Mouse (Mus musculus): ENCODE data around the gene Gm3055.
"Not testable (repeated sequence)": the region's sequence is repeated elsewhere in the genome, so short reads cannot be mapped to it uniquely, and the experiment has no call there.

Gene Gm3055

GRCm38 (mm10) chr10:81770506-81771403 is at the start of gene Gm3055:
Gene Gm3055 (minus strand): TSS chr10:81771161.
- DNase-seq (ENCODE audit: low spot score in 2 of 2) = not testable (repeated sequence)

DNA sequence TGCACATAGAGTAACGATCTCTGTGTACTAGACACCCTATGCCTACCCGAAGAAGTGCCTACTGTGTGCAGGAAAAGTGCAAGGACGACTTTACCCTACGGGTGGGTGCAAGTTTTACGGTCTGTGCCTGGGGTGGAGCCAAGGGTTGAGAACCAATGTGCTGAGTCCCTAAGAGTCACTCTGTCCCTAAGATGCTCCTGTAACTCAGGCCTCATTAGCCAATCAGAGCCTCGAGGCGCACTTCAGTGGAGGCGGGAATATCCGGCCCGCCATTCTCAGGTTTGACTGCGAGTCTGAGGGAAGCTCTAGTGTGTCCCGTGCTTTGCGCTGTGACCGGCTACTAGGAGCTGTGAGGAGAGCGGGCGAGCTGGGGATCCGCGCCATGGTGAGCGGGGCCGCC is 40.9 kb upstream of the Gm3055 start, which contains the start of gene Gm4767:
TSS of gene Gm4767 (plus strand) at position 288 of the 400 bp plus-strand sequence.
- peak in 1 of 2 experiments; percentile 2 for DNase-seq (ENCODE audit: low spot score in 2 of 2)

DNA sequence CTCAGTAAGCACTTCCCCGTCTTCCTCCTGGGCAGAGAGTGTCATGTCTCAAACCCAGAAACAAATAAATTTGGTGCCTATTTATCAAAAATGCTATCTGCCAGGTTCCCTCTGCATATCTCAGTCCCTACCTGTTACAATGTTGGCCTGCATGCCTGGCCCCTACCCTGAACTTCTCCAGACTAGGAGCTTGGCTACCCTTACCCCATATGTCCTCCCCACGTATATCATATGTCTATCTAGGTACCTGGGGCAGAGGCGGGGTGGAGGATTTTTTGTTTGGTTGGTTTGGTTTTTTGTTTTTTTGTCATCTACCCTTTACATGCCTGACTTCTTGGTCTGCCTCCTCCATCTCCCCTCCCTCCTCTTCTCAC is 430 bp upstream of the Gm3055 start:
- DNase-seq (ENCODE audit: low spot score in 2 of 2) = not testable (repeated sequence)

DNA sequence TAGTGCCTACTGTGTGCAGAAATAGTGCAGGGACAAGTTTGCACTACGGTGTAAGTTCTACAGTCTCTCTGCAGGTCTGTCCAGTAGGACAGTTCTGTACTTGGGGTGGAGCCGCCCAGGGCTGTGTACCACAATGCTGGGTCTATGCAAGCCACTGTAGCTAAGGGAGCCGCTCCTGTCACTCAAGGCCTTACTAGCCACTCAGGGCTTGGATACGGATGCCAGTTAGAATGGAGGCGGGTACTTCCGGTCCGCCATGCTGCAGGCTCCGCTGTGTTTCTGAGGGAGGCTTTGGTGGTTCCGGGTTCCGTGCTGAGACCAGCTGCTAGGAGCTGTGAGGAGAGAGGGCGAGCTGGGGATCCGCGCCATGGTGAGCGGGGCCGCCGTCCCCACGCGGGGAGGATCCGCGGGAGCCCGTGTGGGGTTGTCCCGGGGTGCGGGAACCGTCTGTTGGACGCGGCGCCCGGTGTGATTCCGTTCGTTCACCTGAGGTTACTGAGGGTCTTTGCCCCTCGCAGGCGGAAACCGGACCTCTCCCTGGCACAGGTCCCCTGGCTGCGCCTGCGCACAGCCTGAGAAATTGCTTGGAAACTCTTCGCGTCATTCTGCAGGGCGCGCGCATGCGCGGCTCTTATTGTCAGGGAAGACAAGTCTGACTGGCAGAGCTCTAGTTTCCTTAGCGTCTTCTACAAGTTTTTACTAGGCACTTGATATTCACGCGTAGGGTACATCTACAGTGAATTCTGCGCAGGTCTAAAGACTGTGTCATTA is 66.2 kb downstream of the Gm3055 start, which contains the start of gene Zfp433:
TSS of gene Zfp433 (plus strand) at position 295 of the 771 bp plus-strand sequence.
- DNase-seq (ENCODE audit: low spot score in 2 of 2) = not testable (repeated sequence)
